Mouse (Mus musculus): ENCODE data around the gene Tmem87a. TPM values are rescaled to one million over a fixed set of nuclear protein-coding genes. Genes with fewer than 3 reads are reported as not detected.
A peak's percentile ranks its signal among the peaks of the same experiment; 100 is the strongest.

Tmem87a gene
- polyA plus RNA-seq, 1 experiment from 2014 or later, result 14.3 TPM

GRCm38 (mm10) chr2:120386264-120386663 is 17.6 kb downstream of the Tmem87a start:
- Histone ChIP-seq H3K27ac (ENCODE audit: low read depth, low read length) (no peak overlapping the region), H3K9ac (replicated peaks; ENCODE audit: low read depth, low read length) (no peak overlapping the region), H3K4me3 (ENCODE audit: low read depth, low read length) (no peak overlapping the region), H3K4me1 (ENCODE audit: control insufficient read depth, insufficient read depth, low read length) (no peaks in the 10 kb centered on the region), H3K4me2 (ENCODE audit: low read depth, low read length) (no peak overlapping the region), H3K36me3 (ENCODE audit: control insufficient read depth, insufficient read depth, low read length) (peaks cover 33% of the 10 kb centered on the region), H3K27me3 (ENCODE audit: control insufficient read depth, insufficient read depth, low read length) (no peaks in the 10 kb centered on the region), H3K9me3 (ENCODE audit: control insufficient read depth, low read length) (no peaks in the 10 kb centered on the region)
- WGBS, result 97% methylated on average over 1 of the region's 1 CpGs
- no peak for ATAC-seq (ENCODE audit: low read depth)

- H3K27me3 ChIP-seq (ENCODE audit: control insufficient read depth, insufficient read depth, low read length), result no peaks in the 10 kb centered on the region
- no peak for ATAC-seq (ENCODE audit: low read depth)
- H3K36me3 ChIP-seq (ENCODE audit: control insufficient read depth, insufficient read depth, low read length), result peaks cover 37% of the 10 kb centered on the region
- H3K4me3 ChIP-seq (ENCODE audit: low read depth, low read length), result no peak overlapping the region
- no peak overlapping the region for H3K27ac ChIP-seq (ENCODE audit: low read depth, low read length)
- WGBS, result 78% methylated on average over 4 of the region's 4 CpGs
- no peaks in the 10 kb centered on the region for H3K4me1 ChIP-seq (ENCODE audit: control insufficient read depth, insufficient read depth, low read length)
- no peak overlapping the region for H3K9ac ChIP-seq (replicated peaks; ENCODE audit: low read depth, low read length)
- H3K4me2 ChIP-seq (ENCODE audit: low read depth, low read length), result no peak overlapping the region
- H3K9me3 ChIP-seq (ENCODE audit: control insufficient read depth, low read length), result no peaks in the 10 kb centered on the region
Measured at GRCm38 (mm10) chr2:120373858-120374257, 30.1 kb downstream of the Tmem87a start.

- WGBS, result over 99% methylated on average over 4 of the region's 4 CpGs
- ATAC-seq (ENCODE audit: low read depth), result no peak
Measured at GRCm38 (mm10) chr2:120367416-120368207, 36.3 kb downstream of the Tmem87a start.

GRCm38 (mm10) chr2:120366501-120366900 is 37.4 kb downstream of the Tmem87a start:
- H3K9me3 ChIP-seq (ENCODE audit: control insufficient read depth, low read length), result no peaks in the 10 kb centered on the region
- no peak overlapping the region for H3K27ac ChIP-seq (ENCODE audit: low read depth, low read length)
- no peaks in the 10 kb centered on the region for H3K4me1 ChIP-seq (ENCODE audit: control insufficient read depth, insufficient read depth, low read length)
- no peaks in the 10 kb centered on the region for H3K27me3 ChIP-seq (ENCODE audit: control insufficient read depth, insufficient read depth, low read length)
- H3K9ac ChIP-seq (replicated peaks; ENCODE audit: low read depth, low read length), result no peak overlapping the region
- no peak overlapping the region for H3K4me3 ChIP-seq (ENCODE audit: low read depth, low read length)
- peaks cover 44% of the 10 kb centered on the region for H3K36me3 ChIP-seq (ENCODE audit: control insufficient read depth, insufficient read depth, low read length)
- no peak for ATAC-seq (ENCODE audit: low read depth)
- H3K4me2 ChIP-seq (ENCODE audit: low read depth, low read length), result no peak overlapping the region
- 97% methylated on average over 3 of the region's 3 CpGs for WGBS

More at GRCm38 (mm10) chr2:120367416-120368207, 36.3 kb downstream of the Tmem87a start:
- Histone ChIP-seq H3K4me3 (ENCODE audit: low read depth, low read length) (no peak overlapping the region), H3K9me3 (ENCODE audit: control insufficient read depth, low read length) (no peaks in the 10 kb centered on the region), H3K9ac (replicated peaks; ENCODE audit: low read depth, low read length) (no peak overlapping the region), H3K36me3 (ENCODE audit: control insufficient read depth, insufficient read depth, low read length) (peaks cover 43% of the 10 kb centered on the region), H3K4me2 (ENCODE audit: low read depth, low read length) (no peak overlapping the region), H3K4me1 (ENCODE audit: control insufficient read depth, insufficient read depth, low read length) (no peaks in the 10 kb centered on the region), H3K27me3 (ENCODE audit: control insufficient read depth, insufficient read depth, low read length) (no peaks in the 10 kb centered on the region), H3K27ac (ENCODE audit: low read depth, low read length) (no peak overlapping the region)

GRCm38 (mm10) chr2:120360425-120360824 is 43.5 kb downstream of the Tmem87a start:
- Histone ChIP-seq H3K9ac (replicated peaks; ENCODE audit: low read depth, low read length) (no peak overlapping the region), H3K4me2 (ENCODE audit: low read depth, low read length) (no peak overlapping the region), H3K9me3 (ENCODE audit: control insufficient read depth, low read length) (no peaks in the 10 kb centered on the region), H3K27ac (ENCODE audit: low read depth, low read length) (no peak overlapping the region), H3K4me3 (ENCODE audit: low read depth, low read length) (no peak overlapping the region), H3K4me1 (ENCODE audit: control insufficient read depth, insufficient read depth, low read length) (no peaks in the 10 kb centered on the region), H3K36me3 (ENCODE audit: control insufficient read depth, insufficient read depth, low read length) (peaks cover 50% of the 10 kb centered on the region), H3K27me3 (ENCODE audit: control insufficient read depth, insufficient read depth, low read length) (no peaks in the 10 kb centered on the region)
- ATAC-seq (ENCODE audit: low read depth), result no peak
- WGBS, result 92% methylated on average over 1 of the region's 1 CpGs

- H3K4me1 ChIP-seq (ENCODE audit: control insufficient read depth, insufficient read depth, low read length), result peaks cover 6% of the 10 kb centered on the region; the same call in 1 of the 2 replicates
- WGBS, result 14% methylated on average over 44 of the region's 44 CpGs
- no peaks in the 10 kb centered on the region for H3K27me3 ChIP-seq (ENCODE audit: control insufficient read depth, insufficient read depth, low read length)
- H3K36me3 ChIP-seq (ENCODE audit: control insufficient read depth, insufficient read depth, low read length), result peaks cover 16% of the 10 kb centered on the region
- no peaks in the 10 kb centered on the region for H3K9me3 ChIP-seq (ENCODE audit: control insufficient read depth, low read length)
- H3K4me3 ChIP-seq (ENCODE audit: low read depth, low read length), result peak within 1 kb of the TSS; percentile 94
- peak within 1 kb of the TSS; percentile 82 for H3K9ac ChIP-seq (replicated peaks; ENCODE audit: low read depth, low read length)
- ATAC-seq (ENCODE audit: low read depth), result peak; percentile 99
- peak within 1 kb of the TSS; percentile 65 for H3K4me2 ChIP-seq (ENCODE audit: low read depth, low read length)
- H3K27ac ChIP-seq (ENCODE audit: low read depth, low read length), result peak within 1 kb of the TSS; percentile 66; the same call in 1 of the 2 replicates
Measured at GRCm38 (mm10) chr2:120352682-120353646, 50.9 kb downstream of the Tmem87a start, which contains the start of gene Vps39. Gene Vps39, minus strand, starts transcription at chr2:120353137.

GRCm38 (mm10) chr2:120351321-120351720 is 52.6 kb downstream of the Tmem87a start:
- H3K4me3 ChIP-seq (ENCODE audit: low read depth, low read length), result no peak overlapping the region
- no peaks in the 10 kb centered on the region for H3K27me3 ChIP-seq (ENCODE audit: control insufficient read depth, insufficient read depth, low read length)
- H3K36me3 ChIP-seq (ENCODE audit: control insufficient read depth, insufficient read depth, low read length), result peaks cover 13% of the 10 kb centered on the region
- no peaks in the 10 kb centered on the region for H3K9me3 ChIP-seq (ENCODE audit: control insufficient read depth, low read length)
- no peak overlapping the region for H3K9ac ChIP-seq (replicated peaks; ENCODE audit: low read depth, low read length)
- H3K27ac ChIP-seq (ENCODE audit: low read depth, low read length), result no peak overlapping the region
- ATAC-seq (ENCODE audit: low read depth), result no peak
- H3K4me1 ChIP-seq (ENCODE audit: control insufficient read depth, insufficient read depth, low read length), result peaks cover 6% of the 10 kb centered on the region; the same call in 1 of the 2 replicates
- 89% methylated on average over 5 of the region's 5 CpGs for WGBS
- peak overlapping the region; percentile 65; the same call in 1 of the 2 replicates for H3K4me2 ChIP-seq (ENCODE audit: low read depth, low read length)

- no peak overlapping the region for H3K27ac ChIP-seq (ENCODE audit: low read depth, low read length)
- H3K4me2 ChIP-seq (ENCODE audit: low read depth, low read length), result no peak overlapping the region
- H3K9me3 ChIP-seq (ENCODE audit: control insufficient read depth, low read length), result no peaks in the 10 kb centered on the region
- no peaks in the 10 kb centered on the region for H3K27me3 ChIP-seq (ENCODE audit: control insufficient read depth, insufficient read depth, low read length)
- peaks cover 6% of the 10 kb centered on the region; the same call in 1 of the 2 replicates for H3K4me1 ChIP-seq (ENCODE audit: control insufficient read depth, insufficient read depth, low read length)
- 82% methylated on average over 9 of the region's 9 CpGs for WGBS
- H3K9ac ChIP-seq (replicated peaks; ENCODE audit: low read depth, low read length), result no peak overlapping the region
- H3K36me3 ChIP-seq (ENCODE audit: control insufficient read depth, insufficient read depth, low read length), result peaks cover 22% of the 10 kb centered on the region
- no peak for ATAC-seq (ENCODE audit: low read depth)
- no peak overlapping the region for H3K4me3 ChIP-seq (ENCODE audit: low read depth, low read length)
Measured at GRCm38 (mm10) chr2:120348120-120348519, 55.8 kb downstream of the Tmem87a start.
